Mouse (Mus musculus) erythroblast, embryonic 14.5 days (primary cell): ENCODE measurements around the gene Hck.

ENCODE experiments used
- GATA1 ChIP-seq: IDR thresholded peaks from 2 replicates; pipeline ENCODE4 v1.6.1; 2012; ENCODE audit warnings: low read length, inconsistent platforms, mixed read lengths
- TAL1 ChIP-seq: IDR thresholded peaks from 3 replicates; pipeline ENCODE4 v1.6.1; 2012; ENCODE audit warnings: low read length, inconsistent platforms, mixed read lengths

GRCm38 (mm10) chr2:153070762-153071490, 37.3 kb upstream of the Hck start:
- TF ChIP-seq GATA1 (no peak), TAL1 (no peak)
